Mouse (Mus musculus) right cerebral cortex, postnatal 4 days (tissue): ENCODE measurements around the gene Slc16a5.
"Not testable (repeated sequence)": the region's sequence is repeated elsewhere in the genome, so short reads cannot be mapped to it uniquely, and the experiment has no call there.

ENCODE experiments used
- DNase-seq: peaks from one replicate; pipeline ENCODE4 v3.0.0-alpha.2; 2022

The Slc16a5 gene

GRCm38 (mm10) chr11:115481553-115482259, 19.4 kb downstream of the Slc16a5 start:
- no peak for DNase-seq

GRCm38 (mm10) chr11:115483278-115483677, 21.0 kb downstream of the Slc16a5 start:
- no peak for DNase-seq

DNA sequence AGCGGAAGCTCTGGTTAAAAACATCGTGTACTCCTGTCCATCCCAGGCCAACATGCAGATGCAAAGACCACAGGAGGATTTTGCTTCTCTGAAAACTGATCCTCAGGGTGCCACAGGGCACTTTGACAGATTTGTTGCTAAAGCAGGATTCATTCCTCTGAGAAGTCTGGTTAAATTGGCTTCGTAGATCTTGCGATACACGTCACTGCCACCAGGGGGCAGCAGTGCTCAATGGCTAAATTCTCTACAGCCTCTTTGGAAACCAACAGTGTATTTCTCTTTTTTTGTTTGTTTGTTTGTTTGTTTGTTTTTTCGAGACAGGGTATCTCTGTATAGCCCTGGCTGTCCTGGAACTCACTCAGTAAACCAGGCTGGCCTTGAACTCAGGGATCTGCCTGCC, 21.5 kb downstream of the Slc16a5 start:
- DNase-seq, result peak; percentile 86

GRCm38 (mm10) chr11:115485155-115485554, 22.9 kb downstream of the Slc16a5 start:
- DNase-seq, result no peak

- no peak for DNase-seq
Measured at GRCm38 (mm10) chr11:115488551-115489104, 26.4 kb downstream of the Slc16a5 start.

DNA sequence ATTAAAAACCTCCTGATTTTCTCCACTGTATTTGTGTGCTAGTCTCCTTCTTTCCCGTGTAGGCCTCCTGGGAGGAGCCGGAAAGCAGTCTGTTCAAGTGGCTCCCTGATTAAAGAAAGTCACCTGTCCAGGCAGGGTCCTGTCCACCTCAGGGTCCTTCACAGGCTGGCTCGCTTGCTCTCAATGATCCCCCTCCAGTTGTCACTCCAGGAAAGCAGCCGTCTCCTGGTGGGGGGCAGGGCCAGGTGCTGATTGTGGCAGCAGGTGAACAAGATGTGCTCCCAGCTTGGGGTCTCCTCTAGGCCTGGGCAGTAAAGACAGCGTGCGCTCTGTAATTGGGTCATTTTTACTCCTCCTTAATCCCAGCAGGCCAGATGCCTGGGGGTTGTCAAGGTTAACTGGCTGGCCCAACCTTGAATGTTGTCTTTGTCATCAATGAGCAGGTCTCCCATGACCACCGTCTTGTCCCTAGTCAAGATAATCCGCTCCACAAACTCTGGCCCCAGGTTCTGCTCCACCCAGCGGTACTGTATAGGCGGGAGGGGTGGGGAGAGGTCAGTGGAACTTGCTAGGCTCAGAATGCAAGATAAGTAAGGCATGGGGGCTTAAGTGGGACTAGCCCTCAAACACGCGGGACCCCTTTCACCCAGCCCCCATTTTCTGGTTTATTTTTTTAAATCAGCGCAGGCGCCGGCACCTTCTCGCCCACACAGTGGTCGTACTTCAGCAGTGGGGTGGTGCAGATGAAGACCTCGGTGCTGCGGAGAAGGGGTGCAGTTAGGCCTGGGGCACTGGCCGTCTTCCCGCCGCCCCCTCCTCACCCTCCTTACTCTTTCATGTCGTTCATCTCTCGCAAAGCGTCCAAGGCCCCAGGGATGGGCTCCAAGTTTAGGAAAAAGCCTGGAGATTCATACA, 28.4 kb downstream of the Slc16a5 start:
- no peak for DNase-seq

DNA sequence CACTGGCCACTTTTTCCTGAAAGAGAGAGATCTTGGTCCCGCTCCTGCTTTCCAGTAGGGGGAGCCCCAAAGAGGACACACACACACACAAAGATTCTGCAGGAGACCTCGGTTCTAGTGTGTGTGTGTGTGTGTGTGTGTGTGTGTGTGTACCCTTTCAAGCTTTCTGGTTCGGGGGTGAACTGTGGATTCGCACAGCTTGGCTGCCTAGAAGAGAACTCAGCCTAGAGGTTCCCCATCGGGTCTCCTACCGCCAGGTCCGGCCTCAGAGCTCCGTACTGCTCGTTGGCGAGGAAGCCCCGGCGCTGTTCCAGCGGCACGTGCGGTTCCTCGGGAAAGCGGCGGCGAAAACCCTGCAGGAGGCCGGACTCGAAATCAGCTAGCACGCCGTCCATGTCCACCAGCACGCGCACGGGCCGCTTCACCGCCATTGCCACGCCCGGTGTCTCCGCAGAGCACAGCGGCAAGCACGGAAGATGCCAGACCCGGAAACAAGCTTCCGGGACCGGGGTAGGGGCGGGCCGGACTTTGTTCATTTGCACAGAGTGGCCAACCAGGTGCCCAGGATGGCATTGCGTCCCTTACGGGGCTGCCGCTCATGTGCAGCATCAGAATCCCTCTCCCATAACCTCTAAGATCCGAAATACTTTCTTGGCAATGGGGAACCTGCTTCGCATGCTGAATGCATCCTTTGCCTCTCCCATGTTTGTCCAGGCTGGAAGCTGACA, 29.2 kb downstream of the Slc16a5 start, which contains the start of gene Nt5c:
Gene Nt5c (minus strand): TSS at position 507 of the 728 bp plus-strand sequence.
- DNase-seq, result peak; percentile 77

GRCm38 (mm10) chr11:115492387-115492786, 30.1 kb downstream of the Slc16a5 start:
- DNase-seq, result no peak

- not testable (repeated sequence) for DNase-seq
Measured at GRCm38 (mm10) chr11:115496559-115496958, 34.3 kb downstream of the Slc16a5 start.

- DNase-seq, result no peak
Measured at GRCm38 (mm10) chr11:115502636-115503035, 40.4 kb downstream of the Slc16a5 start.

GRCm38 (mm10) chr11:115506586-115506985, 44.3 kb downstream of the Slc16a5 start:
- no peak for DNase-seq

- DNase-seq, result no peak
Measured at GRCm38 (mm10) chr11:115508061-115508460, 45.8 kb downstream of the Slc16a5 start.

GRCm38 (mm10) chr11:115509773-115510506, 47.7 kb downstream of the Slc16a5 start:
- DNase-seq, result no peak

DNA sequence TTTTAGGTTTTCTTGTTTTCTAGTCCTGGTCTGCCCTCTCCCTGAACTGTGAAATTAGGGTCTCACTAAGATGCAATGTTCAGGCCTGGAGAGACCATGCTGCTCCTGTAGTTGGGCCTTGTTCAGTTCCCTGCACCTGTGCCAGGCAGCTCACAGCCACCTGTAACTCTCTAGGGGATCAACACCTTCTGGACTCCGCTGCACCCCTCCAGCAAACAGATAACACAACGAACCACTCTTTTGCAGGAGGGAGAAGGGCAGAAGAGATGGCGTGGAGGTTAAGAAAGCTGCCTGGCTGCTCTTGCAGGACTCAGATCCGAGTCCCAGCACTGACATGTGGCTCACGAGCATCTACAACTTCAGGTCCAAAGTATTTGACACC, 48.2 kb downstream of the Slc16a5 start:
- DNase-seq, result no peak

DNA sequence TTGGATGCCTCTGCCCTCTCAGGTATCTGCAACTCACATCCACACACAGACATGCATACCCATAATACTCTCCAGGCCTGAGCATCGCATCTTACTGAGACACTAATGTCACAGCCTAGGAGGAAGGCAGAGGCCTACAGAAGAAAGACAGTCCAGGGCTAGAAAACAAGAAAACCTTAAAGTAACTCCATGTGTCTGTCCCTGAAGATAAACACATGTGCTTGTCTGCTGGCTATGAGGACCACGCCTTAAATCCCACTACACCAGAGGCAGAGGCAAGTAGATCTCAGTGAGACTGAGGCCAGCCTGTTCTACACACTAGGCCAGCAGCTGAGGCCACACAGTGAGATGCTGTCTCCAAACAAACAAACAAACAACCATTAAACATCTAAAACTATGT, 48.8 kb downstream of the Slc16a5 start:
- DNase-seq, result no peak

GRCm38 (mm10) chr11:115512004-115512403, 49.7 kb downstream of the Slc16a5 start:
- DNase-seq, result no peak

DNA sequence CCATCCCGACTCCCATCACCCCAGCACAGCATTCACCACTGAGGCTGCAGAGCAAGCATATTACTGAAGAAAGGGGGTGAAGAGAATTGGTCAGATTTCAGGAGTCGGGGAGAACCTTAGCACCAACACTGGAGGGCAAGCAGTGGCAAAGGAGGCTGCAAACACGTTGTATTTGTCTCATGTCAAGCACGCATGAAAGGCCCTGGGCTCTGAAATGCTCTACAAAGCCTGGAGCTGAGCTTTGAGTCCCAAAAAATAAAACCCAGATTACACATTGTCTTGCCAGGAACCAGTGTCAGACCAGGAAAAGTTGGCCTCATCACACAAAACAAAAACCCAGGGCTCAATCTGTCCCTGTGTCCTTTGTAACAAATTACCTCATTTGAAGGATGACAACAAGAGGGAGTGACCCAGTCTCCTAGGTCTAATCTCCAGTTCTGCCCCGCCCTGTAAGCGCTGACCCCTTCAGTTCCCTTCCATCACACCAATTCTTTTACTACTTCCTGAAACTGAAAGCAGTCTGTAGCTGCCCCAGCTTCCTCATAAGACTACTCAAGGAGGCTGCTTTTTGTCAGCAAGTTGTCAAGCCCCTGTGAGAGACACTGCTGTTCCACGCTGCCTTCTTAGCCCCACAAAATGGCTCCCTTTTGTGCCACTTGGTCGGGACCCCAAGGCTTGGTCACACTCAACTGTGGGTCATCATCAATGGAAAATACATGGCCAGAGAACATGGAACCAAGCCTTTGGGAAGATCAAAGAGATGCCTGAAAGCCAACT, 50.3 kb downstream of the Slc16a5 start:
- no peak for DNase-seq

DNA sequence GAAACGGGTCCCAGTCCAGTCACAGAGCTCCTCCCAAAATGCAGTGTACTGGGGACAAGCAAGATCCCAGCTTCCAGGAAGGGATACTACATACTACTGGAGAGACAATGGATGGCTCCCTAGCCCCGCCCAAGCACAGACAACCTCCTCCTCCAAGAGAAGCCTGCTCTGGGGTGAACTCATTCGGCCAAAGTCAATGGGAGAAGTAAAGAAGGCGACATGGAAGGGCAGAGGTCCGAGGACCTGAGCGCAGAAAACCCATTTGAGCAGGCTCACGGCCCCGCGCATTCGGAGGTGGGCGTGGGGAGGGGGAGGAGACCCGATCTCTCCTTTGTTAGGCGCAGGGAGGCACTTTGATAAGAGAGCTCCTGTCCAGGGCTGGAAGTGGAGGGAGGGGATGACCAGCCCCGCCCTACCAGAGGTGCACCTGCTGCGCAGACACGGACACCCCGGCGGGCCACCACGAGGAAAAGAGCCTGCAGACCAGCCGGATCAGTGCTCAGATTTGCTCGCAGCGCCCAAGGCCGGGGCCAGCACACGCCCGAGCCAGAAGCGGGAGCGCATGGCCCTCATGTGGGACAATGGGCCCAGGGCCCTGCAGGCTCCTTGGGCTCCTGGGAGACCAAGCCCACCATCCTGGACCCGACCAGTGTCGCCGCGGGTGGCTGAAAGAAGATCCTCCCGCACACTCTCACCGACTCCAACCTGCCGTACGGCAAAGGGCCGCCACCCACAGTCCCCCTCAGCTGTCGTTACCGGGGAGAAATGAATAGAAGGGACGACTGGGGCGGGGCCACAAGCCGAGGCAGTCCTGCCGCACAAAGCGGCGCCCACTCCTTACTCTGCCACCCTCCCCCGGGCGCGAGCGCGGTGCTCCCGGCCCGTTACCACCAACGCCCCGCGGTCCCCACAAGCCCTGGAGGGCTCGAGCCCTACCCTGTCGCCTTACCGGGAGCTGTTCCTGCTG, 51.3 kb downstream of the Slc16a5 start:
- peak; percentile 55 for DNase-seq

- peak; percentile 91 for DNase-seq
Measured at GRCm38 (mm10) chr11:115514238-115514663, 52.0 kb downstream of the Slc16a5 start, which contains the start of gene Jpt1. Gene Jpt1, minus strand, starts transcription at chr11:115514387.

- no peak for DNase-seq
Measured at GRCm38 (mm10) chr11:115515021-115515420, 52.7 kb downstream of the Slc16a5 start.
